ENCODE assay signal across 17 mouse cellular contexts in the genomic region with DNA sequence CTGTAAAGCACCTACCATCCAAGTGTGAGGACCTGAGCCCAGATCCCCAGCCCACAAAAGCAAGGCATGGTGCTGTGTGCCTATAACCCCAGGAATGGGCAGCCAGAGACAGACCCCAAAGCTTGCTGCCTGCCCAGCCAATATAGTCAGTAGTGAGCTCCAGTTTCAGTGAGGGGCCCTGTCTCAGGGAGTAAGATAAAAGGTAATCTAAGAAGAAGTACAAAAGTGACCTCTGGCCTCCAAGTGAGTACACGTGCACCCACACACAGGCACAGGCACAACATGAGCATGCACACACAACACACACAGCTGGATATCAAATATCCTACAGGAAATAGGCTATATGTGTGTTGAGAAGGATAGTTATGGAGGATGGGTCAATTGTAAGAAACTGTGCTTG.
DNase-seq lines count a peak whose midpoint lies in the region; ATAC-seq and TF ChIP-seq lines count a peak whose summit lies in the region.
"Had no signal": no experiment of that assay in that cellular context is flagged by ENCODE, and none has a peak within 500 bp of the region (broad histone marks: within the 10 kb centered on the region; RNA-seq: fewer than 3 reads in every experiment).

No protein-coding gene starts in this region.

- 24% methylated on average over 1 of the region's 1 CpGs for WGBS in kidney, embryonic 14.5 days
- WGBS in stomach, embryonic 16.5 days = 31% methylated on average over 1 of the region's 1 CpGs
- WGBS in stomach, postnatal 0 days = 27% methylated on average over 1 of the region's 1 CpGs
- 69% methylated on average over 1 of the region's 1 CpGs for WGBS in intestine, embryonic 16.5 days

- no peaks in the 10 kb centered on the region for H3K9me3 ChIP-seq in kidney, embryonic 14.5 days (ENCODE audit: control insufficient read depth, low read length)
- H3K9me3 ChIP-seq in stomach, embryonic 16.5 days (replicated peaks; ENCODE audit: control insufficient read depth, low read length) = no peaks in the 10 kb centered on the region
- H3K9me3 ChIP-seq in stomach, postnatal 0 days (ENCODE audit: control insufficient read depth, low read length) = no peaks in the 10 kb centered on the region
- H3K9me3 ChIP-seq in intestine, embryonic 16.5 days (ENCODE audit: control insufficient read depth, low read length) = no peaks in the 10 kb centered on the region
- H3K9me3 ChIP-seq: embryonic facial prominence, embryonic 10.5 days; embryonic facial prominence, embryonic 12.5 days; forebrain, embryonic 13.5 days; forebrain, embryonic 15.5 days had no signal

- no peak for DNase-seq in kidney, adult 8-10 months
- DNase-seq in stomach, postnatal 0 days (ENCODE audit: low spot score) = no peak
- no peak for DNase-seq in urinary bladder, adult 18-20 months (ENCODE audit: low spot score in 2 of 2)
- DNase-seq in adipocyte (ENCODE audit: low spot score) = no peak
- DNase-seq: adrenal gland, adult 8-10 months; cerebellum, adult 11-12 months; cerebellum, adult 2 months; cerebellum, adult 9-10 months; cerebellum, postnatal 10 days; cerebellum, postnatal 25 days had no signal

- H3K4me3 ChIP-seq in kidney, embryonic 14.5 days (ENCODE audit: low read length) = no peak overlapping the region
- H3K4me3 ChIP-seq in stomach, embryonic 16.5 days (replicated peaks; ENCODE audit: low read length) = no peak overlapping the region
- no peak overlapping the region for H3K4me3 ChIP-seq in stomach, postnatal 0 days (ENCODE audit: low read depth, low read length)
- H3K4me3 ChIP-seq in intestine, embryonic 16.5 days (ENCODE audit: low read length) = no peak overlapping the region
- H3K4me3 ChIP-seq: embryonic facial prominence, embryonic 10.5 days; embryonic facial prominence, embryonic 12.5 days; forebrain, embryonic 13.5 days; forebrain, embryonic 15.5 days had no signal

- no peaks in the 10 kb centered on the region for H3K27me3 ChIP-seq in kidney, embryonic 14.5 days (ENCODE audit: control insufficient read depth, insufficient read depth, low read length)
- H3K27me3 ChIP-seq in stomach, embryonic 16.5 days (ENCODE audit: control insufficient read depth, insufficient read depth, low read length) = no peaks in the 10 kb centered on the region
- no peaks in the 10 kb centered on the region for H3K27me3 ChIP-seq in stomach, postnatal 0 days (ENCODE audit: control insufficient read depth, insufficient read depth, low read length)
- no peaks in the 10 kb centered on the region; the same call in 1 of the 2 replicates for H3K27me3 ChIP-seq in intestine, embryonic 16.5 days (replicated peaks; ENCODE audit: control insufficient read depth, insufficient read depth, low read length)
- H3K27me3 ChIP-seq: embryonic facial prominence, embryonic 12.5 days; forebrain, embryonic 13.5 days; forebrain, embryonic 15.5 days had no signal

- TF ChIP-seq EP300 in stomach, postnatal 0 days (optimal IDR thresholded peaks at IDR 0.05) = no peak

- no peak overlapping the region for H3K9ac ChIP-seq in kidney, embryonic 14.5 days (ENCODE audit: low read depth, low read length)
- no peak overlapping the region for H3K9ac ChIP-seq in stomach, embryonic 16.5 days (ENCODE audit: low read length)
- no peak overlapping the region for H3K9ac ChIP-seq in stomach, postnatal 0 days (ENCODE audit: low read length)
- no peak overlapping the region for H3K9ac ChIP-seq in intestine, embryonic 16.5 days (ENCODE audit: low read depth, low read length)
- H3K9ac ChIP-seq: embryonic facial prominence, embryonic 12.5 days; forebrain, embryonic 13.5 days; forebrain, embryonic 15.5 days had no signal

- TF ChIP-seq CTCF in stomach, postnatal 0 days (IDR thresholded peaks at IDR 0.05; ENCODE audit: low read depth) = no peak

- H3K4me2 ChIP-seq in kidney, embryonic 14.5 days (replicated peaks; ENCODE audit: low read depth, low read length) = no peak overlapping the region
- no peak overlapping the region for H3K4me2 ChIP-seq in stomach, embryonic 16.5 days (ENCODE audit: low read depth, low read length)
- no peak overlapping the region for H3K4me2 ChIP-seq in stomach, postnatal 0 days (replicated peaks; ENCODE audit: low read depth)
- no peak overlapping the region for H3K4me2 ChIP-seq in intestine, embryonic 16.5 days (ENCODE audit: low read depth, low read length)
- H3K4me2 ChIP-seq: embryonic facial prominence, embryonic 12.5 days; forebrain, embryonic 13.5 days; forebrain, embryonic 15.5 days had no signal

- 0 out of 2 replicates have a peak, but pooled peaks have one; percentile 69 for ATAC-seq in kidney, embryonic 14.5 days (ENCODE audit: low FRiP score, low TSS enrichment)
- peak; percentile 44; the same call in 1 of the 2 replicates for ATAC-seq in stomach, embryonic 16.5 days (ENCODE audit: insufficient read depth, low FRiP score)
- no peak for ATAC-seq in stomach, postnatal 0 days (ENCODE audit: low FRiP score, low TSS enrichment)
- ATAC-seq in intestine, embryonic 16.5 days = peak; percentile 52
- ATAC-seq: forebrain, embryonic 13.5 days; forebrain, embryonic 15.5 days had no signal

- no peaks in the 10 kb centered on the region; the same call in 1 of the 2 replicates for H3K4me1 ChIP-seq in kidney, embryonic 14.5 days (ENCODE audit: control insufficient read depth, insufficient read depth, low read length)
- H3K4me1 ChIP-seq in stomach, embryonic 16.5 days (ENCODE audit: control insufficient read depth, insufficient read depth, low read length) = no peaks in the 10 kb centered on the region
- no peaks in the 10 kb centered on the region for H3K4me1 ChIP-seq in stomach, postnatal 0 days (replicated peaks; ENCODE audit: control insufficient read depth, insufficient read depth)
- peaks cover 6% of the 10 kb centered on the region; the same call in 1 of the 2 replicates for H3K4me1 ChIP-seq in intestine, embryonic 16.5 days (ENCODE audit: control insufficient read depth, insufficient read depth, low read length)
- H3K4me1 ChIP-seq: forebrain, embryonic 13.5 days; forebrain, embryonic 15.5 days had no signal

- no peaks in the 10 kb centered on the region for H3K36me3 ChIP-seq in kidney, embryonic 14.5 days (ENCODE audit: control insufficient read depth, insufficient read depth, low read length)
- no peaks in the 10 kb centered on the region for H3K36me3 ChIP-seq in stomach, embryonic 16.5 days (ENCODE audit: control insufficient read depth, insufficient read depth, low read length)
- no peaks in the 10 kb centered on the region for H3K36me3 ChIP-seq in stomach, postnatal 0 days (ENCODE audit: control insufficient read depth, insufficient read depth, low read length)
- no peaks in the 10 kb centered on the region for H3K36me3 ChIP-seq in intestine, embryonic 16.5 days (ENCODE audit: control insufficient read depth, insufficient read depth, low read length)
- H3K36me3 ChIP-seq: embryonic facial prominence, embryonic 10.5 days; embryonic facial prominence, embryonic 12.5 days; forebrain, embryonic 15.5 days had no signal

- no peak overlapping the region for H3K27ac ChIP-seq in kidney, embryonic 14.5 days (ENCODE audit: low read depth, low read length)
- no peak overlapping the region for H3K27ac ChIP-seq in stomach, embryonic 16.5 days (ENCODE audit: low read length)
- no peak overlapping the region for H3K27ac ChIP-seq in stomach, postnatal 0 days (replicated peaks)
- H3K27ac ChIP-seq in intestine, embryonic 16.5 days (ENCODE audit: low read length) = peak overlapping the region; percentile 72
- H3K27ac ChIP-seq: embryonic facial prominence, embryonic 10.5 days; embryonic facial prominence, embryonic 12.5 days; forebrain, embryonic 13.5 days; forebrain, embryonic 15.5 days had no signal
